Mouse (Mus musculus) adrenal gland, adult 18-20 months (tissue): ENCODE measurements around the gene Pex5l. TPM values are rescaled to one million over a fixed set of nuclear protein-coding genes. Genes with fewer than 3 reads are reported as not detected.
A peak's percentile ranks its signal among the peaks of the same experiment; 100 is the strongest.

Experiments used
- DNase-seq, 2 experiments: peaks; one replicate each; pipeline ENCODE4 v3.0.0; 2021 to 2022; ENCODE audit warnings: low spot score in 2 of 2
- long read RNA-seq, 2 experiments: library from polyadenylated mRNA; stranded (forward); transcript quantifications; one replicate each; pipeline ENCODE4 v2.0.0; 2021
- total RNA-seq, 2 experiments: library from RNA; stranded (reverse); gene quantifications; 1 replicate in 1 of 2; 2 replicates in 1 of 2; pipeline ENCODE4 v1.2.3; 2021

Pex5l gene
- 1 to 10 TPM; 1.3 to 2.1 TPM for total RNA-seq
- long read RNA-seq, experiment 1, partial matches to known transcripts, result 0 of 2 reads
- long read RNA-seq, experiment 1, other reads (novel, unspliced or antisense), result 1 of 2 reads
- long read RNA-seq, experiment 2, result 0 reads

- DNase-seq, result peak; percentile 46 to 49
Measured at GRCm38 (mm10) chr3:33142901-33143461, at the start of gene Pex5l. Gene Pex5l, minus strand, starts transcription at chr3:33143247.

GRCm38 (mm10) chr3:33165186-33165585, 22.1 kb upstream of the Pex5l start:
- no peak for DNase-seq

GRCm38 (mm10) chr3:33163821-33164220, 20.8 kb upstream of the Pex5l start:
- no peak for DNase-seq

- DNase-seq, result no peak
Measured at GRCm38 (mm10) chr3:33143592-33143991, 545 bp upstream of the Pex5l start.

- DNase-seq, result no peak
Measured at GRCm38 (mm10) chr3:33142398-33142797, 649 bp downstream of the Pex5l start.

GRCm38 (mm10) chr3:33129944-33130343, 13.1 kb downstream of the Pex5l start:
- no peak for DNase-seq

- DNase-seq, result no peak
Measured at GRCm38 (mm10) chr3:33124796-33125195, 18.3 kb downstream of the Pex5l start.

- no peak for DNase-seq
Measured at GRCm38 (mm10) chr3:33105785-33106184, 37.3 kb downstream of the Pex5l start.

- no peak for DNase-seq
Measured at GRCm38 (mm10) chr3:33103501-33103900, 39.5 kb downstream of the Pex5l start.

GRCm38 (mm10) chr3:33098550-33099295, 44.3 kb downstream of the Pex5l start:
- no peak for DNase-seq

- no peak for DNase-seq
Measured at GRCm38 (mm10) chr3:33093646-33094045, 49.4 kb downstream of the Pex5l start.

- no peak for DNase-seq
Measured at GRCm38 (mm10) chr3:33090001-33090400, 53.0 kb downstream of the Pex5l start.

GRCm38 (mm10) chr3:33089470-33089869, 53.6 kb downstream of the Pex5l start:
- no peak for DNase-seq

- DNase-seq, result no peak
Measured at GRCm38 (mm10) chr3:33088276-33088675, 54.8 kb downstream of the Pex5l start.

GRCm38 (mm10) chr3:33082806-33083338, 60.2 kb downstream of the Pex5l start:
- DNase-seq, result no peak

- DNase-seq, result no peak
Measured at GRCm38 (mm10) chr3:33081793-33082192, 61.3 kb downstream of the Pex5l start.

- no peak for DNase-seq
Measured at GRCm38 (mm10) chr3:33079658-33080057, 63.4 kb downstream of the Pex5l start.

GRCm38 (mm10) chr3:33079171-33079570, 63.9 kb downstream of the Pex5l start:
- DNase-seq, result no peak

- no peak for DNase-seq
Measured at GRCm38 (mm10) chr3:33075696-33076095, 67.4 kb downstream of the Pex5l start.

GRCm38 (mm10) chr3:33074266-33074981, 68.6 kb downstream of the Pex5l start:
- DNase-seq, result no peak

GRCm38 (mm10) chr3:33073905-33074265, 69.2 kb downstream of the Pex5l start:
- DNase-seq, result no peak

GRCm38 (mm10) chr3:33070771-33071170, 72.3 kb downstream of the Pex5l start:
- no peak for DNase-seq
